Mouse (Mus musculus): ENCODE measurements around the gene Polr3b. TPM values are rescaled to one million over a fixed set of nuclear protein-coding genes. Genes with fewer than 3 reads are reported as not detected.

Polr3b gene
- polyA plus RNA-seq, 1 experiment from 2014 or later: 4.9 TPM

DNA sequence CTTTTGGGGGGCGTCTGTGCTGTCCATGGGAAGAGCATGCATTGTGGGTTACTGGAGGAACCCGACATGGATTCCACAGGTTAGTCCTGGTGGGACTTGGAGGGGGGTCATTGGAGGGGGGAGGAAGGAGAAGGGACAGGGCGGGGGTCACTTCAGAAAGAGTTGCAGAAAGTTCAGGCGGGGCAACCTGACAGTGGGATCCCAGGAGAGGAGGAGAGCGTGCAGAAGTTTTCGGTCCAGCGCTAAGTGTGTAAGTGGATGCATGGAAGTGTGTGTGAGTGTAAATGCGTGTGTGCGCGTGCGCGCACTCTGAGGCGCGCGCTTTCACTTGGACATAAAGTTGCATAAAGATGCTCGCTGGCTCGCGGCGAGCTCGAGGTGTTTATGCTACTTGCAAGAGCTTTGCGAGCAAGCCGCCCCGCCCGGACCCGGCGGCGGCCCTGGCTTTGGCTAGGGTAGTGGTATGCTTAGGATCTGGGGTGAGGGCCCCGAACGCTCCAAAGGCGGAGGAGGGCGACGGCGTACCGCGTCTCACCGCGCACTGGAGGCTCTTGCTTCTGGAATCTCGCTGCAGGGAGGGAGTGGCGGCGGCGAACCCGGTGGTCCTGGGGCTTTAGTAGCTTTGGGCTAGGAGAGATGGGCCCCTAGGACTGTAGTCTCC is 134.5 kb downstream of the Polr3b start:
- Histone ChIP-seq H3K4me2 (ENCODE audit: low read depth, low read length) (peak overlapping the region; percentile 36; the same call in 1 of the 2 replicates), H3K9ac (ENCODE audit: low read depth, low read length) (no peak overlapping the region), H3K9me3 (replicated peaks; ENCODE audit: control insufficient read depth, low read length) (no peaks in the 10 kb centered on the region), H3K27me3 (ENCODE audit: control insufficient read depth, insufficient read depth, low read depth, low read length) (peaks cover 93% of the 10 kb centered on the region), H3K4me3 (ENCODE audit: low read depth, low read length) (no peak overlapping the region), H3K36me3 (ENCODE audit: control insufficient read depth, insufficient read depth) (no peaks in the 10 kb centered on the region), H3K27ac (ENCODE audit: low read length) (no peak overlapping the region), H3K4me1 (ENCODE audit: control insufficient read depth, low read depth, low read length) (no peaks in the 10 kb centered on the region; the same call in 1 of the 2 replicates)
- ATAC-seq (ENCODE audit: low read depth): no peak
- 1% methylated on average over 42 of the region's 42 CpGs for WGBS (ENCODE audit: insufficient replicate concordance)

DNA sequence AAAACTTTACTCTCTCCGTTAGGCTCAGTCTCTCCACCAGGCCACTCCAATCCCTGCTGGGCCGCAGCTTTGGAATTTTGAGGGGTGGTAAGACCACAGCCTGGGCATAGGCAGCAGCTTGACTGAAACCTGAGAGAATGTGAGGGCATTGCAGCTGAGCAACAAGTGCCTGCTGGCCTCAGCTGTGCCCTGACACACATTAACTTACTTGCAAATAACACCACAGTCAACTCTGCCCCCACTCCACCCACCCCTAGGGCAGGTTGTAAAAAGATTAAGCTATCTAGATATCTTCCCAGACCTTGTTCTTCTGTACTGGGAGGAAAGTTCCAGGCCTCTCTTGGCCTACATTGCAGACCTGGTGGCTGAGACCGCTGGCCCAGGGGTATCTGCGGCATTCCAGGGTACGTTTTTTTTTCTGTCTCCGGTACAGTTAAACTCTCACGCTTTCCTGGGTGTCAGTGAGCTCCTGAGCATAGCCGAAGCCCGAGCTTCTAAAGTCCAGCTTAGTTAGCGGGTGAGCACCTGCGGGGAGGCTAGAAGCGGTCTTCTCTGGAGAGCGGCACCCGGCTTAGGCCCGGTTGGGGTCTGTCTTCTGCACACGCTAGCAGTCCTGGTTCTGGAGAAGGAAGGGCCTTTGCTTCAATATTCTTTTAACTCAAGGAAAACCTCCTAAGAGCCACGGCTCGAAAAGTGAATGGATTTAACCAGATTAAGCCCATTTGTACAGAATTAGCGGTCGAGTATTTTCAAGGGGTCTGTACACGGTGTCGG is 135.5 kb downstream of the Polr3b start:
- no peak overlapping the region for H3K27ac ChIP-seq (ENCODE audit: low read length)
- H3K4me2 ChIP-seq (ENCODE audit: low read depth, low read length): no peak overlapping the region
- H3K9ac ChIP-seq (ENCODE audit: low read depth, low read length): no peak overlapping the region
- H3K4me3 ChIP-seq (ENCODE audit: low read depth, low read length): no peak overlapping the region
- no peaks in the 10 kb centered on the region; the same call in 1 of the 2 replicates for H3K4me1 ChIP-seq (ENCODE audit: control insufficient read depth, low read depth, low read length)
- ATAC-seq (ENCODE audit: low read depth): no peak
- H3K27me3 ChIP-seq (ENCODE audit: control insufficient read depth, insufficient read depth, low read depth, low read length): peaks cover 97% of the 10 kb centered on the region
- 5% methylated on average over 22 of the region's 22 CpGs for WGBS (ENCODE audit: insufficient replicate concordance)
- no peaks in the 10 kb centered on the region for H3K36me3 ChIP-seq (ENCODE audit: control insufficient read depth, insufficient read depth)
- no peaks in the 10 kb centered on the region for H3K9me3 ChIP-seq (replicated peaks; ENCODE audit: control insufficient read depth, low read length)

- 8% methylated on average over 5 of the region's 5 CpGs for WGBS (ENCODE audit: insufficient replicate concordance)
- ATAC-seq (ENCODE audit: low read depth): no peak
- Histone ChIP-seq H3K9ac (ENCODE audit: low read depth, low read length) (no peak overlapping the region), H3K27me3 (ENCODE audit: control insufficient read depth, insufficient read depth, low read depth, low read length) (peaks cover 95% of the 10 kb centered on the region), H3K4me3 (ENCODE audit: low read depth, low read length) (no peak overlapping the region), H3K4me1 (ENCODE audit: control insufficient read depth, low read depth, low read length) (no peaks in the 10 kb centered on the region; the same call in 1 of the 2 replicates), H3K9me3 (replicated peaks; ENCODE audit: control insufficient read depth, low read length) (no peaks in the 10 kb centered on the region), H3K27ac (ENCODE audit: low read length) (no peak overlapping the region), H3K36me3 (ENCODE audit: control insufficient read depth, insufficient read depth) (no peaks in the 10 kb centered on the region), H3K4me2 (ENCODE audit: low read depth, low read length) (no peak overlapping the region)
Measured at GRCm38 (mm10) chr10:84758200-84758468, 136.0 kb downstream of the Polr3b start.

DNA sequence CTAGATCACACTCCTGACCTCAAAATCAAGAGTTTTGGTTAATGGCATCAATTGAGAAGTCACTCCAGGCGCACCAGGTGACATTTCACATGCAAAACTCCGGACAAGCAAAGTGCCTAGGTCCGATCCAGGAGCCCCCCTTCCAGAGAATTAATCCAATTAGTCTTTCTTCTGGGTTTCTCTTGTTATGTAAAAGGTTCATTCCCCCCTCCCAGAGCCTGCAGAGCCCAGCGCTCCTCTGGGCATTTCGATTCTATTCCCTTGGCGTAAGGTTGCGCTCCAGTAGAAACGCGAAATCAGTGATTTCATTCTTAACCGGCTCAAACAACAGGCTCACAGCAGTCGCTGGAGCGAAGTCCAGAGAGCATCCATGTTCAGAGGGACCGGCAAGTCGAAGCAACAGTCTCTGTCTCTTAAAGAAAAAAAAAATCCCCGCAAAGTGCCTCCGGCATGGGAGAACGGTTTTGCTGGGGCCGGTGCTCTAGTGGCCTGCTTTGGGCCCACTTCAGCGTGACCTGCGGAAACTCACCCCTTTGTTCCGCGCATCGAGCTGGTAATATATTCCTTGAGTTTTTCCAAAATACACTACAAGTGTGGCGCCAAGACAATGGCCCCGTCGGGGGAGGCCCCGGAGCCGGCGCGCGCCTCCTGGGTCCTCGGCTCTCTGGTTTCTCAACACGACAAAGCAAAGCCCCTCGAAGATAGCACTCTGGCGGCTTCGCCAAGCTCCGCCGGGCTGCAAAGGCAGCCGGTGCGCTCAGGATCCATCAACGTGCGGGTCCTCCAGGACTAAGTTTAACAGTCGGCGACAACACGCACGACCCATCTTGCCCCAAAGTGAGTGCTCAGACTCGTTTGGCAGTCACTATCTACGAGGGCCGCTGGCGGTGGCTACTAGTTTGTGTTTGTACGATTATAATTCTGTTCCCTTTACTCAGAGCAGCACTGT is 136.7 kb downstream of the Polr3b start:
- Histone ChIP-seq H3K4me1 (ENCODE audit: control insufficient read depth, low read depth, low read length) (no peaks in the 10 kb centered on the region; the same call in 1 of the 2 replicates), H3K36me3 (ENCODE audit: control insufficient read depth, insufficient read depth) (no peaks in the 10 kb centered on the region), H3K27me3 (ENCODE audit: control insufficient read depth, insufficient read depth, low read depth, low read length) (peaks cover 94% of the 10 kb centered on the region), H3K27ac (ENCODE audit: low read length) (no peak overlapping the region), H3K4me3 (ENCODE audit: low read depth, low read length) (no peak overlapping the region), H3K9me3 (replicated peaks; ENCODE audit: control insufficient read depth, low read length) (no peaks in the 10 kb centered on the region), H3K4me2 (ENCODE audit: low read depth, low read length) (no peak overlapping the region), H3K9ac (ENCODE audit: low read depth, low read length) (no peak overlapping the region)
- no peak for ATAC-seq (ENCODE audit: low read depth)
- WGBS (ENCODE audit: insufficient replicate concordance): 2% methylated on average over 51 of the region's 51 CpGs

DNA sequence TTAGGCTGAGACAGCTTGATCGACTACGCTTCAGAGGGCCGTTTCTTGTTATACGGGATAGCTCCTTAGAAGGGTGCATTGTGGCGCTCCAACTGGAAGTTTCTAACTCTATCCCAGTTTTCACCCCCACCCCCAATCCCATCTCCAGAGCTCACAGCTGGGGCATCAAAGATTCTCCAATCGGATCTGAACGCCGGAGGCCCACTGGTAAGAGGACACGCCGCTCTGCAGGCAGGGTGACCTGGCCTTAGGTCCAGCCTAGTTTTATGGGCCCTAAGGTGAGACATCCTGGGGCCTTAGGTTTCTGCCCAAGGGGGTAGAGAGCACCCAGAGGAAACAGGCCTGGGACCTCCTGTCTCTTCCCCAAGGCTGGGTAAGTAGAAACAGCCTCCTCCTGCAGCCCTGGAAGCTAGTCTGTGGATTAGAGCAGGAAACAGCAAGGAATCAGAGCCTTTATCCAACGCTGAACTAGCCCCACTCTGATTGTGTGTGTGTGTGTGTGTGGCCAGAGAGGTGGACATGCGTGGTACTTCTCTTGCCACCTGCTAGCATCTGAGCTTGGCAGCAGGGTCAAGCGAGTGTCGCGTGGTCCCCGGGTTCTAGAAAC is 137.5 kb downstream of the Polr3b start:
- Histone ChIP-seq H3K9ac (ENCODE audit: low read depth, low read length) (no peak overlapping the region), H3K9me3 (replicated peaks; ENCODE audit: control insufficient read depth, low read length) (no peaks in the 10 kb centered on the region), H3K4me3 (ENCODE audit: low read depth, low read length) (no peak overlapping the region), H3K36me3 (ENCODE audit: control insufficient read depth, insufficient read depth) (no peaks in the 10 kb centered on the region), H3K4me1 (ENCODE audit: control insufficient read depth, low read depth, low read length) (no peaks in the 10 kb centered on the region; the same call in 1 of the 2 replicates), H3K4me2 (ENCODE audit: low read depth, low read length) (no peak overlapping the region), H3K27ac (ENCODE audit: low read length) (no peak overlapping the region), H3K27me3 (ENCODE audit: control insufficient read depth, insufficient read depth, low read depth, low read length) (peaks cover 85% of the 10 kb centered on the region)
- WGBS (ENCODE audit: insufficient replicate concordance): 6% methylated on average over 16 of the region's 16 CpGs
- ATAC-seq (ENCODE audit: low read depth): no peak

DNA sequence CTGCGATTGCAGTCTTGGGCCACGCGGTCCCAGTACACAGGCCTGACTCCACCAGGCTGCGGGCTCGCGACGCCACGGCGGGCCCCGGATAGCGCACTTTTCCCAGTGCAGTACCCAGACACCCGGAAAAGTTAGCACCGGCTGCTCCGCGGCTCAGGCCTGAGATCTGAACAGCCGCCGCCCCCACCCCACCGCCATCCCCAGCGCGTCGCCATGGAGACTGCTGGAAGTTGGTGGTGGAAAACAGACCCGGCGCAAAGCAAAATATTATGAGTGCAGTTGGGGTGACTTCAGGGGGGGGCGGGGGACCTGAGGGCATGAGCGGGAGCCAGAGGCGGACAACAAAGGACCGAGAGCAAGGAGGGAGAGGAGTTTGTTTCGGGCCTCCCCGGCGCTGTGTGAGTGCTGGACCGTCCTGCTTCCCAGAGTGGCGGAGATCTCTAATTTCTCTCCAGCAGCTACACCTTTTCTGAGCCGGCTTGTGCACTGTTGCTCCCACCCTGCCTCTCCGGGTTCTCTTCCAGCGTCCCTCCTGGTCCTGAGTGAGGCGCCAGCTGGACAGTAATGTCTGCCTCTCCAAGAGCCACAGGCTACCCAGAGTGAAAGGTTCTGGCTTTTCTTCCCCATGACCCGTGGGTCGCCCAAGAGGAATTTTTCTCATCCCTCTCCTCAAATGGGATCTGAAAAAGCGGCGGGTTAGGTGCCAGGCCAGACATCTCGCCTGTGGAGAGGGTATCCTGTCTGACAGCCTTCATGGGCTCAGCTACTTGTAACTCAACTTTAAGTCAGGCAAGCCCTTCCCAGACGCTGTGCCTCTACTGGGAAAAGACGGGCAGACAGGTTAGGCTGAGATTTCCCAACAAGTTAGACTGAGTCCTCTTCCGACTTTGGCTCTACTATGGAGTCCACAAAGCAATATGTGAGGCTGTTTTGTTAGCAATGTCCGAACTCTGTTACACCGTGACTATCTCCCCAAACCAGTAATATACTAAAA is 138.3 kb downstream of the Polr3b start:
- no peak overlapping the region for H3K4me3 ChIP-seq (ENCODE audit: low read depth, low read length)
- no peak overlapping the region for H3K9ac ChIP-seq (ENCODE audit: low read depth, low read length)
- H3K27ac ChIP-seq (ENCODE audit: low read length): no peak overlapping the region
- ATAC-seq (ENCODE audit: low read depth): no peak
- 5% methylated on average over 46 of the region's 46 CpGs for WGBS (ENCODE audit: insufficient replicate concordance)
- H3K4me1 ChIP-seq (ENCODE audit: control insufficient read depth, low read depth, low read length): no peaks in the 10 kb centered on the region
- H3K4me2 ChIP-seq (ENCODE audit: low read depth, low read length): no peak overlapping the region
- H3K36me3 ChIP-seq (ENCODE audit: control insufficient read depth, insufficient read depth): no peaks in the 10 kb centered on the region
- H3K9me3 ChIP-seq (replicated peaks; ENCODE audit: control insufficient read depth, low read length): no peaks in the 10 kb centered on the region
- peaks cover 79% of the 10 kb centered on the region for H3K27me3 ChIP-seq (ENCODE audit: control insufficient read depth, insufficient read depth, low read depth, low read length)

DNA sequence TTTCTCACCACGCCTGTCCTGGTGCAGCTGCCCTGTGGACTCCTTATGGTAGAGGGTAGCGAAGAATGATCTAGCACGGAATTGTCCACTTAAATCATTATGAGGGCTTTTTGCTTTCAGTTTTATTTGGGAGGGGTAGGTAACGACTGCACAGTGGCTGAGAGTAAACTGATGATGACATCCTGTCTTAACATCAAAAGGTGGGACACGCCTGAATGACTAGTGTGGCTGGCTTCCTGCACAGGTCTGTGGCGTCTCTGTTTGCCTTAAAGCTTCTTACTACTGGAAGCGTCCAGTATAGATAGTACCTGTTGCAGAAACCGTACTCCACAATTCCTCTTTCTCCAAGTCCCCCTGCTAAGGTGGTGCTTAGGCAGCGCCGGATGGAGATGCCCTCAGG is 146.7 kb downstream of the Polr3b start:
- Histone ChIP-seq H3K4me2 (ENCODE audit: low read depth, low read length) (no peak overlapping the region), H3K4me3 (ENCODE audit: low read depth, low read length) (no peak overlapping the region), H3K9me3 (replicated peaks; ENCODE audit: control insufficient read depth, low read length) (no peaks in the 10 kb centered on the region), H3K27ac (ENCODE audit: low read length) (no peak overlapping the region), H3K4me1 (ENCODE audit: control insufficient read depth, low read depth, low read length) (no peaks in the 10 kb centered on the region), H3K27me3 (ENCODE audit: control insufficient read depth, insufficient read depth, low read depth, low read length) (peaks cover 2% of the 10 kb centered on the region; the same call in 1 of the 2 replicates), H3K9ac (ENCODE audit: low read depth, low read length) (no peak overlapping the region), H3K36me3 (ENCODE audit: control insufficient read depth, insufficient read depth) (no peaks in the 10 kb centered on the region)
- 64% methylated on average over 10 of the region's 10 CpGs for whole genome bisulfite sequencing (ENCODE audit: insufficient replicate concordance)
- no peak for ATAC-seq (ENCODE audit: low read depth)
